Mouse (Mus musculus): ENCODE measurements at regions not wholly inside any gene's neighbourhood (a gene's known extent, or its start where the extent isn't known, plus 50 kb on each side); places are given as distances from the start of the nearest gene placed in this dataset.
A peak's percentile ranks its signal among the peaks of the same experiment; 100 is the strongest.
"Not testable (repeated sequence)": the region's sequence is repeated elsewhere in the genome, so short reads cannot be mapped to it uniquely, and the experiment has no call there.

DNA sequence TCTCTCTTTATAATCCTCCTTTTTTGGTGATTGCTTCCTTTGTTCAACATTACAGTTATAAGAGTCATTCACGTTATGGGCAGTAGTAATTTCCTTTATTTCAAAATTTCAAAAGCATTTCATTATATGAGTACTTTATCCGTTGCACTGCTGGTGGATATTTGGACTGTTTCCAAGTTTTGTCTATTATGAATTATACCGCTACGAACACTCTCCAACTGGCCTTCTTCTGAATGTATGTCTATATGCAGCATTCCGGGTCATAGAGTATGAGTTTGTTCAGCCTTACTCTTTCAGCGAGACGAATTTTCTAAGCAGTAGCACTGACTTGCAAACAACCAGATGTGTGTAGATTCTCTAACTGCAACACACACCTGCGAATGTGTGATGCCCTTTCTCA is 57.8 kb downstream of the Dusp6 start:
- DNase-seq (ENCODE audit: extremely low spot score, low spot score), result no peak

DNA sequence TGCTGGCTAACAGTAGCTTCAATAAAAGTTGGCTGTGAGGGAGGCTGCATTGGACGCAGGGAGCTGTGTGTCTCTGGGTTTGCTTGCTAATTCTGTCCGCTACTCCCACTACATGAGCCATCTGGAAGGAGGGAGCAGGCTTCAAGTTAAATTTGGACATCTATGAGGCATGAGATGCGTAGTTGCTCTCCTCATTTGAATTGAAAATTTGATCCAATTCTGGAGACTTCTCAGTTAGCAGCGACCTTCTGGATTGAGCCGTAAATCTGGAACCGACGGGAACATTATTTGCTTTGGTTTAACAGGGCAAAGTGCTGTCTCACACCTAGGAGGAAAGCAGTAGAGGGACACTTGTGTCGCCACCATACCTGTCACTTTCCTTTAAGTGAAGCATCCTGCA is 60.3 kb downstream of the Dusp6 start:
- no peak for DNase-seq (ENCODE audit: extremely low spot score, low spot score)

DNA sequence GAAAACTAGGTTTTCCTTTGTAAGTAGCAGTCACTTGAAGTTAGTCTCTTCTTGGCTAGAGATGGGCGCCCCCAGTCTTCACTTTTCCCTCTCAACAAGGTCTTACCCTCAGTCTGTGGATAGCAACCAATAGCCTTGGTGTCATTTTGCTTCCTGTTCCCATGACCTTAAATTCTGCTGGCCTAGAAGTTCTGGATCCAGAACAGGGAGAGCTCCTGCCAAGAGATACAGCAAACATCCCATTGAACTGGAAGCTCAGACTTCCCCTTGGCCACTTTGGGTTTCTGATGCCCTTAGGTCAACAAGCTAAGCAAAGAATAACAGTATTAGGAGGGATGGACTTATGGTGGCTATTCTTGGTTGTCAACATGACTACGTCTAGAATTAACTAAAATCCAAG is 64.5 kb downstream of the Dusp6 start:
- no peak for DNase-seq (ENCODE audit: extremely low spot score, low spot score)

DNA sequence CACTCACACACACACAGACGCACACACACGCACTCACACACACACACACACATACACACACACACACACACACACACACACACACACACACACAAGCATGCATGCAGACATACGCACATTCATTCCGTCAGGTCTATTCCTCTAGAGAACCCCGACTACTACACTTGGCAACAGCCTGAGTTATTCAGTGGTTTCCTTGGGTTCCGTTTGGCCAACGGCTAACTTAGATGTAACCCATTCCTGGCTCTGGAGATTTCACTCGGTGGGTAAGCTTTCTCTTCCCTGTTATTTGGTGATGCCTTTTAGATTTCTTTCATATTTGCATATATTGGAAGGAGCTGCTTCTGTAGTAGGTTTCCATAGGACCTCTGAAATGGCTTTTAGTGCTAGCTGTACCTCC is 65.5 kb downstream of the Dusp6 start:
- DNase-seq (ENCODE audit: extremely low spot score, low spot score), result no peak

DNA sequence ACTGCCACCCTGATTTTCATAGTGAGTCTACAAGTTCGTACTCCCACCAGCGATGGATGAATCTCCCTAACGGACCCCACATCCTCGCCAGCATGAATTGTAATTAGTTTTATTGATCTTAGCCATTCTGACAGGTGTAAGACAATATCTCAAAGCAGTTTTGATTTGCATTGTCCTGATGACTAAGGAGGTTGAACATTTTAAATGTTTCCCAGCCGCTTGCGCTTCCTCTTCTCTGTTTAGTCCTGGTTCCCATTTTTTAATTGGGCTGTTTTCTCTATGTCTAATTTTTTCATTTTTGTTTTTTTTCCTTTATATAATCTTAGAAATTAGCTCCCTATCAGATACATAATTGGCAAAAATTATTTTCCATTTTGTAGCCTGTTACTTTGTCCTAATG is 66.4 kb downstream of the Dusp6 start:
- DNase-seq (ENCODE audit: extremely low spot score, low spot score), result no peak

DNA sequence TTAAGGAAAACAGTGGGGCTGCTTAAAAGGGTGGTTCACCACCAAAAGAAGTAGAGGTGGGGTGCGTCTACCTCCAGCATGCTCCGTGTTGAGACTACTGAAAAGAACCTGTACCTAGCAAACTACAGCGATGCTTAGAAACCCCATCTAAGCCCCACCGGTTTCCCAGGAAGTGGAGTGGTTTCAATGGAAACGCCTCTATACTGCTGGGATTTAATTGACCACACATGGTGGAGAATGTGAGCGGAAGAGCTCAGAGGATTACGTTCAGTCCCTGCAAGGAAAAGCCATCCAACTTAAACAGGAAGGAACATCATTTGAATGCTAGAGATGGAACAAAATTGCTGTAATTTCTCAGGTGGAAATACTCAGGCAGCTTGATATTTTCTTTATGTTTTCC is 67.5 kb downstream of the Dusp6 start:
- no peak for DNase-seq (ENCODE audit: extremely low spot score, low spot score)

DNA sequence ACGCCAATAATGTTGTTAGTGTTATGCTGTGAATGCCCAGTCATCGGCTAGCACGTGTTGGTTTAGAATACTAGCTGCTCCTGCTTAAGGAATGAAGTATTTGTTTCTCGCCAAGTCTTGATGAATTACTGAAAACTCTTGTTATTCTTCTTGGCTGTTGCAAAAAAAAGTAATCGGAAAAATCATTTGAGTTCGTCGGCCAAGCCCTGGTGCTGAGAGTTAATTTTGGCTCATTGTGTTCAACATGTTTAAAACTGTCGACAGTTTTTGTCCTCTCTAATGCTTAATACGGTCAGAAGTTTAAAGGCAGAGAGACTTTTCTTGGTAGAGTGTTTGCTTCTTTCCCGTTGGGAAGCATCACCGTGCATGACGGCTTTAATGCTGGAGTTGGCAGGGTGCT is 68.8 kb downstream of the Dusp6 start:
- no peak for DNase-seq (ENCODE audit: extremely low spot score, low spot score)

DNA sequence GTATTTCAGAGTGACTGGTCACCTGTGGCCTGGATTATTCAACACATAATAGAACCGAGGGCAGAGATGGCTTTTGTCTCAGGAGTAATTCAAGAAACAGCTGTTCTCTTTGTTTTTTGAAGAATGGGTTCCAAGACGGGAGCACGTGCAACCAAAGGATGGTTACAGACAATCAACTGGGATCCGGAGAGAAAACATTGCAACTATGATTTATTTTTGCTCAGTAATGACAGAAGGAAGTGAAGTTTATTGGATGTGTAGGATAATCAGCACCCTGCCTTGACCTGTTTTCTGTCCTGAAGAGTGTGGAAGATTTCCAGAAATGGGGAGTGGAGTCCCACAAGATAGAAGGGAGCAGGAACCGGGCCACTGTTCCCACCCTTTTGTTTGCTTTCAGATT is 70.8 kb downstream of the Dusp6 start:
- no peak for DNase-seq (ENCODE audit: extremely low spot score, low spot score)

DNA sequence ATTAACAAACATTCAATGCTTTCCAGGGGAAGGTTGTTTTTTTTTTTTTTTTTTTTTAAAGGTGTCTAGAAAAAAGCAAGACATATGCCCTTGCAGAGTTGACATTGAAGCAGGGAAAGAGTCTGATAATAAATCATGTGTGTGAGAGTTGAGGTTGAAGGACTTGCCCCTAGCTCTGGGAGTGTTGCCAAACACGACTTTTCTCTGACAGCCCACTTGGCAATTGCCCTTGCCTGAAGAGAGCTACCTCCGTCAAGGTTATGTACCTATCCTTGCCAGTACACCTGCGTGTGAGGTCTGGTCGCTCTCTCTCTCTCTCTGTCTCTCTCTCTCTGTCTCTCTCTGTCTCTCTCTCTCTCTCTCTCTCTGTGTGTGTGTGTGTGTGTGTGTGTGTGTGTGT is 73.1 kb downstream of the Dusp6 start:
- DNase-seq (ENCODE audit: extremely low spot score, low spot score), result no peak

DNA sequence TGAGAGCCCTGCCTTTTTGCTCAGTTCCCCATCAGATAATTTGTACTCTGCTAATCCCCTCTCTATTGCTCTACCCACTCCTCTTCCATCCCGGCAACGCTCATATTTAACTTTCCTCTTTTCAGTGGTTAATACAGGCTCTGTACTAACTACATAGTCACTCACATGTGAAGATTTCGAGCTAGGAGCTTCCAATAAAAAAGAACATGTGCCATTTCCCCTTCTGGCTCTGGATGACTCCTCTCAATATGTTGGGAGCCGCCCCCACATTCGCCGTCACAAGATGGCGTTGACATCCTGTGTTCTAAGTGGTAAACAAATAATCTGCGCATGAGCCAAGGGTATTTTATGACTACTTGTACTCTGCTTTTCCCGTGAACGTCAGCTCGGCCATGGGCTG is 75.8 kb downstream of the Dusp6 start:
- DNase-seq (ENCODE audit: extremely low spot score, low spot score), result not testable (repeated sequence)

DNA sequence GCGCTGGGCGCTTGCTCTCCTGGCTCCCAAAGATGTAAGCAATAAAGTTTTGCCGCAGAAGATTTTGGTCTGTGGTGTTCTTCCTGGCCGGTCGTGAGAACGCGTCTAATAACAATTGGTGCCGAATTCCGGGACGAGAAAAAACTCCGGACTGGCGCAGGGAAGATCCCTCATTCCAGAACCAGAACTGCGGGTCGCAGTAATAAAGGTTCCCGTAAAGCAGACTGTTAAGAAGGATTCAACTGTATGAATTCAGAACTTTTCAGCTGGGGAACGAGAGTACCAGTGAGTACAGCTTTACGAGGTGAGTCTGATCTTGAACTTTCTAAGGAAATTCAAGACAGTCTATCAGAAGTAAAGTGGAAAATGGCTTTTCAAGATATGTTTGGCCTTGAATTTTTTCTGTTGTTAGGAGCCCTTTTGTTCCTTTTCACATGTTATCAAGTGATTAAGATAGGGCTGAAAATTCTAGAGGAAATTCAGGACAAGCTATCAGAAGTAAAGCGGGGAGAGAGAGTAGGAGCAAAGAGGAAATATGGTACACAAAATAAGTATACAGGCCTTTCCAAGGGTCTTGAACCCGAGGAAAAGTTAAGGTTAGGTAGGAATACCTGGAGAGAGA is 76.4 kb downstream of the Dusp6 start:
- not testable (repeated sequence) for DNase-seq (ENCODE audit: extremely low spot score, low spot score)

DNA sequence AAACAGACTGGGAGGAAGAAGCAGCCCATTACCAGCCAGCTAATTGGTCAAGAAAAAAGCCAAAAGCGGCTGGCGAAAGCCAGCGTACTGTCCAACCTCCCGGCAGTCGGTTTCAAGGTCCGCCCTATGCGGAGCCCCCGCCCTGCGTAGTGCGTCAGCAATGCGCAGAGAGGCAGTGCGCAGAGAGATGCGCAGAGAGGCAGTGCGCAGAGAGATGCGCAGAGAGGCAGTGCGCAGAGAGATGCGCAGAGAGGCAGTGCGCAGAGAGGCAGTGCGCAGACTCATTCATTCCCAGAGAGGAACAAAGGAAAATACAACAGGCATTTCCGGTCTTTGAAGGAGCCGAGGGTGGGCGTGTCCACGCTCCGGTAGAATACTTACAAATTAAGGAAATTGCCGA is 77.0 kb downstream of the Dusp6 start:
- not testable (repeated sequence) for DNase-seq (ENCODE audit: extremely low spot score, low spot score)

DNA sequence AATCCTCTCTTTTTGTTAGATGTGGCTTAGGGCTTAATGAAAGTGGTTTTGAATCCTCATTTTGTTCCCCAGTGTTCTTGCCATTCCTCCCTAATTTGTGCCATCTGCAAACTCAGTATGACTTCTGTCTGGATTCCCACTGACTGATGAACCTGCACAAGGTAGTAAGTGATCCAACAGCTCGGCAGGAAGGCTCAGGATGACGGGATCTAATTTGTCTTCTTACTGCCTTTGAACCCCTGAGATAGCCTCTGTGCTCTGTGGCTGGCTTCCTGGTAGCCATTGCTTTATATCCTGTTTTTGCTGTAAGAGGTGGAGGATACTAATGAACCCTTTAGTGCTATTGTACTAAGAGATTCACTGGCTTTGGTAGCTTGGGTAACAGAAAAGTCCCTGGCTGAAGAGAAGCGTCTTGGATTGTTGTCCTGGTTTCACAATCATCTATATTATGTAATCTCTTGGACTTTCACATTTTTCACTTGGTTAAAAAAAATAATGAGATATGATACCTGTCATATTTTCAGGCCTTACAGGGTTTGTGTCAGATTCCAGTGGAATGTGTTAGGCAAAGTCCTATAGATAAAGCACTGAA is 86.2 kb downstream of the Dusp6 start:
- DNase-seq (ENCODE audit: extremely low spot score, low spot score), result no peak

DNA sequence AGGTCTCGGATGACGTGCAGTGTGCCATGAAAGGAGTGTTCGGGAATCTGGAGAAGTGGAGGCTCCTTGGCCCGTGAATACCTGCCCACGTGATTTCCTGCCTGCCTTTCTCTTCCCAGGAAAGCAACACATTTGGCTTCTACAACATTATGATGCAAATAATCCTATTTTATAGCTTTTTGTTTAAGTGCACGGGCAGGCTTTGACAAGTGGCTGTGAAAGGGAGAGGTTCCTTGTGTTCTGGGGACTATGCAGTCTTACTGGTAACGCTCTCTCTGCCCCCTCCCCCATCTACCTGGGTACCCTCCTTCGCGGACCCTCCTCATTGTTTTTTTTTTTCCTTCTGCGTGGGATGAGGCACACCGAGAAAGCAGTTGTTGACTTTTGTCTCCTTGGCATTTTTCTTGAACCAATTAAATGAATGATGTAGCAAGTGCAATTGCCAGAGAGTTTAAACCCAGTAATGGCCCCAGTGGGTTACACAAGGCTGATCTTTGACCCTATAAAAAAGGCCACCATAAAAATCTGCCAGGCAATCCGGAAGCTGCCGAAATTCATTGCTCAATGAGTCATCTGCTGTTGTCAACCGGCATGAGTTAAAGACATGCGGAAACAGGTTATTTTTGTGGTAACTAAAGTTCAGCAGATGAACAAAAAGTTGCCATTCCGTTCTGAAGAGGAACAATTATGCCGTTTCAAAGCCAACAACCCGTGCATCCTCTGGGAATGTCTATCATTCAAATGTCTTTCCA is 90.7 kb downstream of the Dusp6 start:
- peak; percentile 21 for DNase-seq (ENCODE audit: extremely low spot score, low spot score)

DNA sequence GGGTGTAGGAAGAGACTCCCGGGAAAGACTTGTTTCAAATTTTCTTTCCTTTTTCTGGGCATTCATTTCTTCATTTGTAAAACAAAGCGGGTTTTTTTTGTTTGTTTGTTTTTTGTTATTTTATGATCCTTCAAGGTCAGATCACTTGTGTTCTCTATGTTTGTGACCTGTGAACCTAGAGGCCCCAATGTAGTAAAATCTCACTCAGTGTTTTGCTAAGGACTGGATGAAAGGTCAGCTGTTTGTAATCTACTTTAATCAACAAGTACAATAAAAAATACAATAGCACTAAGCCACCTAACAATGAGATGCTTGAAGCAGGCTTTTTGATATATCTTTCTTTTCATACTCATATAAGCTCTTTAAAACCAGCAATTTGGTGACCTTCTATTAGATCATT is 91.3 kb downstream of the Dusp6 start:
- no peak for DNase-seq (ENCODE audit: extremely low spot score, low spot score)

DNA sequence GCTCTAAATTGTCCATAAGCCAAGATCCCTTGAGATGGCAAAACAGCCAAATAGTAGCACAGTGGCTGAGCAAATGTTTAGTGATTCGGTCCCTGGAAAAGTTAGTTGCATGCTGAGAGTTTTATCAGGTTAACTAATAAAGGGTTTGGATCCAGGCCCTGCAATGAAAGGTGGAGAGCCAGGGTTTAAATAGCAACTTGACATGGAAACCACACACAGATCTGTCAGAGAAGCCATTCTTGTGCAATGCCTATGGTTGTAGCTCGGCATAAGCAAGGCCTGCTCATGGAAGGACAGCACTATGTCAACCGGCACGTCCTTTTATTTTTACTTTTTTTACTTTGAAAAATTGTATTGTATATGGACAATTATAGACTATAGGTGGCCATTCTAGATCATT is 92.3 kb downstream of the Dusp6 start:
- no peak for DNase-seq (ENCODE audit: extremely low spot score, low spot score)

DNA sequence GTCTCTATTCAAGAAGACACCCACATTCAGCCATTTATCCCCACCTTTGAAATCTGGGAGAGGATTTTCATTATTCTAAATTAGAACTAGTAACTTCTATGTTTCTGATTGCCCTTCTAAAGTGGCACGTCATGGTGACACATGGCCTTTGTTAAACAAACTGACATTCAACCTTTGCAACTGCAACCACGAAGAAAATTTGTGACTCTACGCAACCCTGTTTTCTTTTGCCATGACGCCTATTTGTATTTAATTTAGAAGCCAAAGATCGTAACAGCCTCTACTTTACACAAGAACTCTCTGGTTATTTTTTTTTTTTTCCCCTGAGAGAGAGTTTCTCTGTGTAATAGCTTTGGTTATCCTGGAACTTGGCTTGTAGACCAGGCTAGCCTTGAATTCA is 93.2 kb downstream of the Dusp6 start:
- DNase-seq (ENCODE audit: extremely low spot score, low spot score), result no peak

DNA sequence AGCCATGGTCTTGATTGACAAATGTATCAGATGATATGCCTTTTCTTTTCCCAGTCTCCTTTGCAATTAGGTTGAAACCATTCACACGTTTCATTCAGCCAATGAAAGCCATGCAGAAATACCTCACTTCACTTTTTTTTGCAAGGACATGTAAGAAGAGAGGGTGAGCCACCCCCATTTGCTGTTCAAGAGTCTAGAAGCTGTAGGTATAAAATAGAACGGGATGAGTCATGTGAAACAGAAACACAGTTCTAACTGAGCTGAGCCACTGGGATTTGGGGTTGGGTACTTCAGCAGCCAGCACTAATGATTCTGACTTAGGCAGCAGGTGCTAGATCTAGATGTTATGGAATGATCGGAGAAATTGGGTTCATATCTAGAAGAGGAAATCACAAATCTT is 93.9 kb downstream of the Dusp6 start:
- DNase-seq (ENCODE audit: extremely low spot score, low spot score), result no peak

DNA sequence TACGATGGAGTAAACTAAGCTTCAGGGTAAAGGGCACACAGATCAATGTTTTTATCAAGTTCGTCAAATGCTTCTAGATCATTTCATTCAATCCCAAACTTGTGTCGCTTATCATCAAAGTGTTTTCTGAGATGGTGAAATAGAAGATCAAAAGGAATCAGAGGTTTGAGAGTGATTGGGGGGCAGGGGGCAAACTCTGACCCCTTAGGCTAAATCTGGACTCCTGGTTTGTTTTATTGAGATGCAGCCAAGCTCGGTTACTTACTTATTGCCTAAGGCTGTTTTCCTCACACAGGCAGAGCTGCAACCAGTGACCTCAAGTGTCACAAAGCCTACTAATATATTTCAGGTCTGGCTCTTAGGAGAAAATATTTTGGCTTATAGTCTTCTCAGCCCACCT is 94.3 kb downstream of the Dusp6 start:
- DNase-seq (ENCODE audit: extremely low spot score, low spot score), result no peak

DNA sequence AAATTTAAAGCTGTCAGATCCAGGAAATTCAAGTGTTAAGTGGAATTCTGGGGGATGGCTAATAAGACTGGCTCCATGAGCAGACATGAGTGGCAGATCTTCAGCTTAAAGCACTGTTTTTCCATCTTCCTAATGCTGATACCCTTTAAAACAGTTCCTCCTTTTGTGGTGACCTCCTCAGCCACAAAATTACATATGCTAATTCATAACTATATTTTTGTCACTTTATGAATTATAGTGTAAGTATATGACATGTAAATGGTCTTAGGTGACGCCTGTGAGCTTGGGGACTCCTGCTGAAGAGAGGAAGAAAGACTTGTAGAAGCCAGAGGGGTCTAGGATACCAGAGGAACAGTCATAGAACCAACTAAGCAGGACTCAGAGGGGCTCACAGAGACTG is 95.2 kb downstream of the Dusp6 start:
- no peak for DNase-seq (ENCODE audit: extremely low spot score, low spot score)

DNA sequence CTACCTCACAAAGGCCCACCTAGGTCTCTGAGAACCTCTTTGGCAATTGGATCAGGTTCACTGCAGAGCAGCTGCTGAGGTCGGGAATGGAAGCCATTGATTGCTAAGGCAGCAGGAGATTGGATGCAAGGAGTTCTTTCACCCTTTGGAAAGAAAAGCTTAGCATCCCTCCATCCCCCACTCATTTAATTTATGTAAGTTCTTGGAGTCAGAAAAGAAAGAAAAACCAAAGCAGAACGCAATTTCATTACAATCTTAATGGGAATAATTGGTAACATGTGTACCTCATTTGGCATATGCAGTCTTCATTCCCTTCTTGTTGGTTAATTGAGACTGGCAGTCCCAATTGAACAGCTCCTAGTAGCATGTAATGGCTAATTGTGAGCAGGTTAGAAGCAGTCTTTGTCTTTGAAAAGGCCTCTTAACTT is 96.4 kb downstream of the Dusp6 start:
- DNase-seq (ENCODE audit: extremely low spot score, low spot score), result no peak

DNA sequence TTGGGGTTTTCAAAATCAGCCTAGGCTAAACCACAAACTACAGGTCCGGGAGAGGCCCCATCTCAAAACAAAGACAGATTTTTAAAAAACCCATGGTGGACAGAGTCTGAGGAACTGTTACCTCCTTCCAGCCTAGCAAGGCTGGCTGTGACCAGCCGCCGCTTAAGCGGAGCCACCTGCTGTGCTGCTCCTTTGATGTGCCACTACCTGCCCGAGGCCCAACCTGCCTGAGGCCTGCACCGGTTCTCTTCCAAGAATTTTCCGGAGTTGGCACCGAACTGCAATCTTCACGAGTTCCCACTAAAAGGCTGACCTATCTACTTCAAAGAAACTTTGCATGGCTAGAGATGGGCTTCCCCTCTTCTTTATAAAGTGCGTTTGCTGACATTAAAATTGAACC is 97.6 kb downstream of the Dusp6 start:
- not testable (repeated sequence) for DNase-seq (ENCODE audit: extremely low spot score, low spot score)

DNA sequence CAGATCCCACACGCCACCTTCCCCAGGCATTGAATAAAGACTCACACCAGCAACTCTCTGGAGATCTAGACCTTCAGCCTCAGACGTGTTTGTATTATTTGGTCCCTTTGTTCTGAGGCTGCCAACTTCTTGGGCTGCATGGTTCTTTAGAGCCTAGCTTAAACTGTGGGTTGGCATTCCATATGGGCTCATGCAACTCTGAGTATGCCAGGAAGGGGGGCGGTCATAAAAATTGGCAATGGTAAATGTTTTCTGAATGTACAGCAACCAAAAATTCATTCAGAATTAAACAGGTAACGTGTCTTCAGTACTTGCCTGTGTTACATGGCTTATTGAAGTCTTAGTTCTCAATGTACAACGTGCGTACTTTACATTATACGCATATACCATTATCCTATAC is 103.1 kb downstream of the Dusp6 start:
- DNase-seq (ENCODE audit: extremely low spot score, low spot score), result no peak
